Comparison of ENCODE assay signal across 17 mouse cellular contexts in the genomic region with DNA sequence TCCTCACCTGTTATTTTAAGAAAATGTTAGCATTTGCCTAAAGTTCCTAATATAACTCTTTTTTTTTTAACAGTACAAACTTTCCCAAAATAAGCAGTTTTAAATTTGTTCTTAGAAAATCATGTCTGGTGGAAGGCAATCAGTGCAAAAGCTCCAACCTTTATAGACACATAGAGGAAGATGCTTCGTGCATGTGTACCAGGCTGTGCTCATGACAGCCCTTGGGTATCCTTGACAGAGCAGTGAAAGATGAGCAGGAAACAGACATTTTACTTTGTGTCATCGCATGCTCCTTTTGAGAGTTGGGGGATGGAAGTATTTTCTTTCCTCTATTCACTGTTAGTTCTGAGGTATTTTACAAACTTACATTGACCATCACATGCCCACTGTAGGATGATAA.
"Had no signal": no experiment of that assay in that cellular context is flagged by ENCODE, and none has a peak within 500 bp of the region (broad histone marks: within the 10 kb centered on the region; RNA-seq: fewer than 3 reads in every experiment).

No protein-coding gene starts in this region.

- H3K9me3 ChIP-seq: lung, embryonic 15.5 days; midbrain, embryonic 13.5 days; midbrain, embryonic 15.5 days; neural tube, embryonic 12.5 days; stomach, embryonic 15.5 days had no signal

- H3K27me3 ChIP-seq: lung, embryonic 15.5 days; megakaryocyte, embryonic 14.5 days; midbrain, embryonic 13.5 days; midbrain, embryonic 15.5 days; neural tube, embryonic 12.5 days; stomach, embryonic 15.5 days had no signal

- H3K27ac ChIP-seq: lung, embryonic 15.5 days; macrophage; midbrain, embryonic 13.5 days; midbrain, embryonic 15.5 days; neural tube, embryonic 12.5 days; stomach, embryonic 15.5 days; stomach, postnatal 0 days had no signal

- H3K4me3 ChIP-seq: lung, embryonic 15.5 days; megakaryocyte, embryonic 14.5 days; midbrain, embryonic 13.5 days; midbrain, embryonic 15.5 days; neural tube, embryonic 12.5 days; stomach, embryonic 15.5 days had no signal

- H3K4me1 ChIP-seq: lung, embryonic 15.5 days; megakaryocyte, embryonic 14.5 days; midbrain, embryonic 13.5 days; midbrain, embryonic 15.5 days; neural tube, embryonic 12.5 days; stomach, embryonic 15.5 days had no signal

- ATAC-seq: liver, postnatal 0 days; lung, postnatal 0 days; midbrain, embryonic 13.5 days; midbrain, embryonic 15.5 days had no signal

- DNase-seq: liver, postnatal 0 days; lung, adult 2 months; lung, postnatal 14 days; lung, postnatal 36 days; right cerebral cortex, postnatal 14 days; thymus, adult 18-20 months; thymus, postnatal 14 days; thymus, postnatal 36 days had no signal

- H3K36me3 ChIP-seq: lung, embryonic 15.5 days; midbrain, embryonic 13.5 days; midbrain, embryonic 15.5 days; neural tube, embryonic 12.5 days; stomach, embryonic 15.5 days had no signal
